Mouse (Mus musculus) embryo, embryonic 11 days (tissue): ENCODE measurements around the gene Tmem135.

Experiments
- DNase-seq: peaks from one replicate; pipeline ENCODE4 v3.0.0-alpha.2; 2015

Gene Tmem135

DNA sequence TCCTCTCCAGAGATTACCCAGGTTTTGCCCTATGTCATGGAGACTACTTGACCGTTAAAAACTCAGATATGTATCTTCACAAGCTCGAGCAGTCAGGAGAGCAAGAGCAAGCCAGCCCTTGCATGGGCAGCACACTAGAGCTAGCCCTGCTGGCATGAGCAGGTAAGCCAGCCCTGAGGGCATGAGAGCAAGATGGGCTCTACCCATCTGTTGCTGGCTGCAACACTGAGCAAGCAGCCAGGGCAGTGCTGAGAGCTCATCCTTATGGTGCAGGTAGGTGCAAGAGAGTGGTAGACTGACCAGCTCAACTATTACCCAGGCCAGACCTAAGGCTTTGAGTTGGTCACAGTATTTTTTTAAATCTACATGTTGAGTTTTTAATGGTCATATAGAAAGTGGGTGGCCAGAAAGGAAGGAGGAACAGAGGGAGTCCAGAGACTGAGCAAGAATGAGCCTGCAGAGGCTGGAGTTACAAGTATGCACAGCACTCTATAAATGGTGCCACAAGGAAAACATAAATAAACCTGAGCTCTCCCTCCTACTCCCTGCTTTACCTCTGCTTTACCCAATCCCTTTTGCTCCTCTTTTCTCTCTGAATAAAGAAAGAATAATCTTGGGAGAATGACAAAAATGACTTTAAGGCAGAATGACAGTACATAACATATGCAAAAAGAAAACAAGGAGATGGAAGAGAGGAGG lies 156.9 kb downstream of the Tmem135 start:
- no peak for DNase-seq

- DNase-seq, result no peak
Measured at GRCm38 (mm10) chr7:89242565-89242964, 161.5 kb downstream of the Tmem135 start.

DNA sequence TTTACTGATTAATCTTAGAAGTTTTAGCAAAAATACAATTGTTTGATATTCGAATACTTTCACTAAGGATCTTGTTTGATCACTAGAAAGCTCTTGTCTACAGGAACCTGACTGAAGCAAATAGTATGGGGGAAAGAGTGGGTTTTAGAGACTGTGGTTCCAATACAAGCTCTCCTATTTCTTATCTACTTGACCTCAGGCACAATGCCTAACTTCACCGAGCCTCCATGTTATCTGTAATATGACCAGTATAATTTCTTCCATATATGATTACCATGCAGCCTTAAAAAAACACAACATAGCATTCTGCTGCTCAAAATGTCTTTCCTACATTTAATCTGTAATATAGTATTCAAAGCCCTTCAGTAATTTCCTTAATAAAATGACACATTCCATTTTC lies 161.9 kb downstream of the Tmem135 start:
- DNase-seq, result no peak

DNA sequence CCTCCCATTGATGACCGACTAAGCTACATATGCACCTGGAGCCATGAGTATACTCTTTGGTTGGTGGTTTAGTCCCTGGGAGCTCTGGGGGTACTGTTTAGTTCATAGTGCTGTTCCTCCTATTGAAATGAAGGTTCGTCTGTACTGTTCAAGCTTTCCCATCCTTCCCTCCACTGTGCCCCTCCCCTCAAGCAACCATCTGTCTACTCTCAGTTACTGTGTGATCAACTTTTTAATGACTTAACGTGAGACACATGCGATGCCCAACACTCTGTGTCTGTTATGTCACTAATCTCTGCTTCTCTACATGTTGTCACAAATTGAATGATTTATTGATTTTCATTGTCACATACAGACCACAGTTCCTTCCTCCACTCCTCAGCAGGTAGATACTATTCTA lies 164.4 kb downstream of the Tmem135 start:
- DNase-seq, result no peak

GRCm38 (mm10) chr7:89236592-89236991 lies 167.4 kb downstream of the Tmem135 start:
- DNase-seq, result no peak

DNA sequence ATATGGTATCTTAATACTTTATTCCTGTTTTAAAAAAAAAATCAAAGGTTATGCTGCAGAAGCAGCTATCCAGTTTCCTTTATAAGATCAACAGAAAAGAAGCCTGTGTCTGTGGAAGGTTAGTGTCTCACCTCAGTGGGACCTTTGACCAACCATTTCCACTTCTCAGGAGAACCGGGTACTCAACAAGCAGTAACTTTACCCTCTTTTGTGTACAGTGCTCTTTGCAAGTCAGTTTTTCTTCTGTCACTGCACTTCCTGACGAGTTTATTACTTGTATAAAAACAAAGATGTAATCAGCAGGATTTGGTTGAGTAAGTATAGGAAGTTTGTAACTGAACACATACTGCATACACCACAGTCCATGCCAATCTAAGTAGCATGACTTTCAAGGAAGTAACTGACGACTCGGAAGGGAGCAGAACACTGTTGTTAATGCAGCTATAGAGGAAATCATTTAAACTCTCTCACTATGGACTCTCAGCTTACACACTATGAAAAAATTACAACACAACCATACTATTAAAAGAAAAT lies 168.0 kb downstream of the Tmem135 start:
- no peak for DNase-seq

GRCm38 (mm10) chr7:89232499-89233145 lies 171.4 kb downstream of the Tmem135 start:
- no peak for DNase-seq

GRCm38 (mm10) chr7:89231200-89231790 lies 172.7 kb downstream of the Tmem135 start:
- DNase-seq, result no peak

DNA sequence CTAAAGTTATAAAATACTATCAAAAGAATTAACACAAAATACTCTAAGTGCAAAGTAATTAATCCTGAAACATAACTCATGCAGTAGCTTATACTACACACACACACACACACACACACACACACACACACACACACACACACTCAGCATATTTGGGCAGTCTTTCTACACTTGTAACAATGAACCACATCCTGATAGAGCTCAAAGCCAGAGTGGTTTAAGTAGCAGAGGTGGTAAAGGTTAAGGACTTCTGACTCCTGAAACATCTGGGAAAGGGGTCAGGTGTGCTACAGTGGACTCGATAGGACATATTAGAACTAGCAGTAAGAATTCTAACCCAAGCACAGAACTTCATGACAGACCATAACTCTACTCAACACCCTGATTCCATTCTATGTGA lies 181.4 kb downstream of the Tmem135 start:
- DNase-seq, result no peak

- DNase-seq, result no peak
Measured at GRCm38 (mm10) chr7:89216628-89217027, 187.4 kb downstream of the Tmem135 start.

GRCm38 (mm10) chr7:89216118-89216517 lies 187.9 kb downstream of the Tmem135 start:
- no peak for DNase-seq

DNA sequence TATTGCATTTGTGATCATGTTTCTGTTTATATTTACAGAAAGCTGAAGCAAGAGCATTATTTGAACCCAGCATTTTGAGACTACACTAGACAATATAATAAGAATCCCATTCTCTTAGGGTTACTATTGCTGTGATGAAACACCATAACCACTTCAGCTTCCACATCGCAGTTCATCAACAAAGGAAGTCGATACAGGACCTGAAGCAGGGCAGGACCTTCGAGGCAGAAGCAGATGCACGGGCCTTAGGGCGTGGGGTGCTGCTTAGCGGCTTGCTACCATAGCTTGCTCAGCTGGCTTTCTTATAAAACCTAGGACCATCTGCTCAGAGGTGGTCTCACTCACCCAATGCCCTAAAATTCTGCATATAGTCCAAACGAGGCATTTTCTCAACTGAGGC lies 188.3 kb downstream of the Tmem135 start:
- DNase-seq, result no peak

- peak; percentile 48 for DNase-seq
Measured at GRCm38 (mm10) chr7:89210506-89210905, 193.5 kb downstream of the Tmem135 start.

GRCm38 (mm10) chr7:89206165-89206564 lies 197.9 kb downstream of the Tmem135 start:
- no peak for DNase-seq

GRCm38 (mm10) chr7:89205402-89205801 lies 198.6 kb downstream of the Tmem135 start:
- no peak for DNase-seq

DNA sequence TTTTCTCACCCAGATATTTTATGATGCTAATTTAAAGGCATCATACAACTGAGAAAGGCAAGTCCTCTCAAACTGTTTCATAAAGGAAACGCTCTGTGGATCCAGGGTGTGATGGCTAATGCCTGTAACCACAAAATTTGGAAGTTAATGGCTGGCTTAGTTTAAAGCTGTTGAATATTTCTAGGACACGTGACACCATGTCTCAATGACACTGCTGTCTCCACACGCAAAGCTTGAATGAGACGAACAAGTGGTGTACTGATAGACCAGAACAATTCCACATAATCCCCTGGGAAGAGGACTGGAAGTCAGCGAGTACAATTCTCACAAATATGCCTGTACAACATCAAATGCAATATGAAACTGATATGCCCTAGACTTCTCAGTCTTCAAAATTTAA lies 200.9 kb downstream of the Tmem135 start:
- DNase-seq, result no peak

DNA sequence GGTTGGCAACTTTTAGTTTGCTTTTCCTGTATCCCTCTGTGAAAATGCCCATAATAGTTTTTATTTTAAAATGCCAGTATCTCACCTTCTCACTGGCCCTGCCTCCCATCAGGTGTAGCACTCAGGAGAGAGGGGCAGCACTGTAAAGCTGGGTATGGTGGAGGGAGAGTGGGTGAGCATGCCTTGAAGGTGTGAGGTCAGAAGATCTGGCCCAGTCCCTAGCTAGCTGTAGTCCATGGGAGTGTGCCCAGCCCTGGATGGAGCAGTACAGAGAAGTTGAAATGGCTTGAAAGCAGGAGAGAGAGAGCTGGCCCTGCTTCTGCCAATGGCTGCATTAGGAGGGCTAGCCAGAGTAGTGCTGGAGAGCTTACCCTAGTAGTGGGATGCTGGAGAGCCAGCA lies 202.1 kb downstream of the Tmem135 start:
- DNase-seq, result no peak

DNA sequence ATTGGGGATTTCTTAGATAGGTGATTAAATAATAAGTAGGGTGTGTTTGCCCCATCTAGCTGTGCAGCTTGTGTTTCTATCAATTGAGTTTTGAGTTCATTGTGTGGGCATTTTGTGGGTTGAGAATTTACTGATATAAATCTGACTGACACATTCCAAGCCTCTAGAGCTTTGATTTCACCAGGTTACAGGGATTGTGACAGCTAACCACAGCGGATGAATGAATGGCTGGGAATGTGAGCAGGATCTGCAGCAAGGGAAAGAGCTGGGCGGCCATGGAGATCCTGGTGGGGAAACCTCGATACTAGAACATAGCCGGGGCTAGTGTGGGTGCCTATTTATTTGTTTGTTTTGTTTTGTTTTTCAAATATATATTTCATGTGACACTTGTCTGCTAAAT lies 205.5 kb downstream of the Tmem135 start:
- DNase-seq, result no peak

DNA sequence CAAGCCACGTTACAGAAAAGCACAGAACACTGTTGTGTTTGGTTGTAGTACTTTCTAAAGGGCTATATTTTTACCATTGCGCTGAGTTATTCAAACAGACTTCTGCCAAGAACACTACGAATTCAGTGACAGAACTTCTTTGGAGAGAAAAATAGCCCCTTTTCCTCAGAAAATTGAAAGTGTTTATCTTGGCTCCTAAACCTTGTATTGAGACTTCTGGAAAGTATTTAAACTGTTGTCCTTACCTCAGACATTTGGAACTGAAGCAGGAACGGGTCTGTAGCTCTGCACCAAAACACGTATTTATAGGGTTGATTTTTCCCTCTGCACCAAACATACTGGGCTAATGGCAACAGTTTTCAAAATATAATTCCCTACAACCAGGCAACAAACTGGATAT lies 210.6 kb downstream of the Tmem135 start:
- no peak for DNase-seq

- DNase-seq, result no peak
Measured at GRCm38 (mm10) chr7:89183928-89184327, 220.1 kb downstream of the Tmem135 start.

DNA sequence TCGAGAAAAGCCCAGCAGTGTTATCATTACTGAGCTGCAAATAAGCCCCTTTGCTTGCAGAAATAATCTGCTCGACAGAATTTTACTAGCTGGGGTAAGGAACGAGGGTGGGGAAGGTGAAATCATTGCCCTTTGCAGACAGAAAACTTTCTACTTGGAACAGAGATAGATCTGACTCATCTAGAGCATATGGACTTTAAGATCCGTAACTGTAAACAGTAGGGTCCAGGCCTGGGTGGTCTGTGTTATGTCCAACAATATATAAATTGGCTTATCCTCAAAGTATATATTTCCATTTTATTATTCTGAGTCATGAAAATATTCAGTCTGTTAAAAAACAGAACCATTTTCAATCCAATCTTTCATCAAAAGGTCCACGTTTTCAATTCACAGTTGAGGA lies 221.1 kb downstream of the Tmem135 start:
- no peak for DNase-seq

DNA sequence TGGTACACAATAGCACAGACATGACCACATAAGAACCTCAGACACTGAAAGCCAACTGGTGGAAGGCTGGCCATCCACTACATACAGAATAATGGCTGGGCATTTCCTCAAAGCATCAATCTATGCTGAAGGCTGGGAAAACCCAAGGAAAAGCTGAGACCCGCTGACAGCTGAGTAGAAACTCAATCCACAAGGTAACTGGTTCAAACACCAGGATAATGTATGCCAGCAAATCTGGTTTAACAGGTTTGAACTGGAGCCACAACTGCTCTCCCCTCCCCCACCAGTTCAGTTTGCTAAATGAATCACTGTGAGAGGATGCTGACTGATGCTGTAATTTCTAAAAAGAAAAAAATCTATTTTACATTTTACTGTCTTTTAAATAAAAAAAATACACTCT lies 222.7 kb downstream of the Tmem135 start:
- peak; percentile 26 for DNase-seq

DNA sequence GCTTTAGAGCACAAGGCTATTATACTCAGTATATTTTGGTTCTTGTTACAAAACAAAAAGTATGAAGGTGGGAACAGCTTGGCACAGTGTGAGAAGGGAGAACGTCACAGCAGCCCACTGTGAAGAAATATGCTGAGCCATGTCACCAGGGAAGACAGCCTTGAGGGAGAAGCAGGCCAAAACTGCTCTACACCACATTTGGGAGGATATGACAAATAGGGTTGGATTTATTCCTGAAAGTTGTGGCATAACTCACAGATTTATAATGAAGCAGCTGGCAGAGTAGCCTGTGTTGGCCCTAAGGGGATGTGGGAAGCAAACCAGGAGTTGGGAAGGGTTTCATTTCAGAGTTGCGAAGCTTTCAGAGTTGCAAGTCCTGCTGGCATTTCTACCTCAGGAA lies 225.4 kb downstream of the Tmem135 start:
- DNase-seq, result no peak

GRCm38 (mm10) chr7:89177926-89178325 lies 226.1 kb downstream of the Tmem135 start:
- no peak for DNase-seq
